Mouse (Mus musculus) CD4-positive helper T cell, adult 2 months (primary cell): ENCODE results near the gene Rxfp2.

Source experiments
- DNase-seq: peaks from one replicate; pipeline ENCODE4 v3.0.0-alpha.2; 2012; ENCODE audit warnings: low read depth, missing footprints, low spot score

The Rxfp2 gene

DNA sequence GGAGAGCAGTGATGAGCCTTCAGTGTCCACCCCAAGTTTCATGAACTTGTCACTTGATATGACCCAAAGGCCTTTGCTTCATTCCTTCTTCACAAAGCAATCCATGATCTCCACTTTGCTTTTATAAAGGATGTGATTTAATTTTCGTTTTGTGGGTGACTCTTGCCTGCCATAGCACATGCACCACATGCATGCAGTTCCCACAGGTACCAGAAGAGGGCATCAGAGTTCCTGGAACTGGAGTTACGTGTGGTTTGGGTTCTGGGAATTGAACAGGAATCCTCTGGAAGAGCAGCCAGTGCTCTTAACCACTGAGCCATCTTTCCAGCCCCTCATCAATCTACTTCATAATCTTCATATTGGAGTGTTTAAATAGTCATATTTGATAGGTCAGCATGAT is 26.1 kb downstream of the Rxfp2 start:
- DNase-seq: no peak

DNA sequence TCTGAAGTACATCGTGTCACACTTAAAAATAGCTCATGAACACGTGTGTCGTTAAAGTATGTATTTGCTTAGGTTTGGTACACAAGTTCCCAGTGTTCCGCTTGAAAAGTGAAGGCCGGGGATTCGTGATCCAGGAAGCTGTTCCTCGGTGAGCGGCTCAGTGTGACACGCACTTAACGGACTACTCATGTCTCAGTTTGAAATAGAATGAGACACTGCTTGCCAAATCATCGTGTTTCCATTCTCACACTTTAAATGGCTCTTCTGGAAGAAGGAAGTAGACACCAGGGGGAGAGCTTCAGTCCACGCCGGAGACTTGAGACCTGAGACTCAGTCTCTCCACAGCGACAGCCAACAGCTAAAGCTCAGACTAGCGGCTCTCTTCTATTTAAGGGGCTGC is 28.0 kb downstream of the Rxfp2 start:
- DNase-seq: no peak

DNA sequence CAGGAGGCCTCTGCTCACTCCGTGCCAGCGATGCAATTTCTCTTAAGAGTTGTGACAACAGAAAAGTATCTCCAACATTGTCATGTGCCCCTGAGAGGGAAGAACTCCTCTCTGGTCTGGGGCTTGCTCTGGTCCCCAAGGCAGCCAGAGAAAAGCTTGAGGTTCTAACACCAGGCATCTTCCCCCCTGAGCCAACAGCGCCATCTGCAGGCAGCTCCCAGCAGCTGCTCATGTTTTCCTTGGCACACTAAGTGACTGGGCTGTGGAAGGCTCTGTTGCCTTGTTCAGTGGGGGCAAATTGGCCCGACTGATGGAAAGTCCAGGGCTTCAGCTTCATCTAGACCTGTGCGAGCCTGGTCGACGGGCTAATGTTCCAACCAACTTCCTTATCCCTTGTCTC is 31.5 kb downstream of the Rxfp2 start:
- DNase-seq: no peak

DNA sequence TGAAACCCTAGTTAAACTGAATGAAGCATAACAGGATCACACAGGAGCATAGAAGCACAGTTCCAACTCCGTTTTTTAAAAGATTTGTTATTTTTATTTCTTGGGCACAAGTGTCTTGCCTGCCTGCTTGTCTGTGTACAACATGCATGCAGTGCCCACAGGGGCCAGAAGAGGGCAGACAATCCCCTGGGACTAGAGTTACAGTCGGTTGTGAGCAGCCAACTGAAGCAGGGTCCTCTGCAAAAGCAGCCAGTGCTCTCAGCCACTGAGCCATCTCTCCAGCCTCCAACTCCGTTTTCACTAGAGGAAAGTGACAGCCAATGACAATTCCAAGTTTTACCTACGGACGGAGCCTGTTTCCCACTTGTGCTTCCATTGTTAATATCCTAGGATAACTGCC is 33.4 kb downstream of the Rxfp2 start:
- no peak for DNase-seq

GRCm38 (mm10) chr5:150053294-150053693 is 34.8 kb downstream of the Rxfp2 start:
- DNase-seq: no peak

DNA sequence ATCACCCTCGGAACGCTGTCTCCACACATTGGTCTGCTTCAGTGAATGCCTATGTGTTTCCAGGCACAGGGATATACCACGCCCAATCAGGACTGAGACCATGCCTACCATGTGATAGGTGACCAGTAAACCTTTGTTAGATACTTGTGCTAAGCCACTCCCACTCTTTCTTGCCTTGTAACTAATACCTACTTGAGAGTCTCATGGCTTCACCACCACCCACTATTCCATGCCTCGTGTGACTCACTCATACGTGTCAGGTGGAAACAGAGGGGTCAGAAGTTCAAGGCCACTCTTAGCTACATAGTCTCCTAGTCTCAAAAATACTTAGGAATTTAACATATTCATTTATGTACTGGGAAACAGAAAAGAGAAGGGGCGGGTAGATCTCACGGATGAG is 35.5 kb downstream of the Rxfp2 start:
- no peak for DNase-seq

DNA sequence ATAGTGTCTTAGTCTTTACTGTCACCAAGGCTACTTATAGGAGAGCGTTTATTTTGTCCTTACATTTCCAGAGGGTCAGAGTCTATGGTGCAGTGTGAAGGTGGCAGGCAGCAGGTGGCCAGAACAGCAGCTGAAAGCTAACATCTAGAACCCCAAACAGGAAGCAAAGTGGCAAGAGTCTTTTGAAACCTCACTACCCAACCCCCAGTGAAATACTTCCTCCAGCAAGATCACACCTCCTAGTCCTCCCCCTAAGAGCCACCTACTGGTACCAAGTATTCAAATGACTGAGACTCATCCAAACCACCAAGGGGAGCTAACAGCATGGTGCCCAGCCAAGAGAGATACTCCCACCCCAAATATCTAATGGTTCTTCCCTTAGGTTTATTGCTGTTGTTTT is 36.8 kb downstream of the Rxfp2 start:
- no peak for DNase-seq

GRCm38 (mm10) chr5:150056056-150056455 is 37.6 kb downstream of the Rxfp2 start:
- no peak for DNase-seq

DNA sequence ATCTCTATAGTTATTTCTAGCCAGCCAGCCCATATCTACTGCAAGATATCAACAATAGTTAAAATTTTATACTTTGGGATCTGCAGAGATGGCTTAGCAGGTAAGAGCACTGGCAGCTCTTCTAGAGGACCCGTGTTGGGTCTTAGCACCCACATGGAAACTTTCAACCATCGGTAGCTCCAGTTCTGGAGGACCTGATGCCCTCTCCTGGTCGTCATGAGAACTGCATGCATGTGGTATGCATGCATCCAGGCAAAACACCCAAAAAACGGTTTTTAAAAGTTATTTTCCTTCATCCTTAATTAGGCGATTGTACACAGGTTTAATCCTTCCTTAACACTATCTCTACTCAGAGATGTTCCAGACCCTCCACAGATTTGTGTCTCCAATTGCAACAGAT is 40.4 kb downstream of the Rxfp2 start:
- DNase-seq: no peak

- no peak for DNase-seq
These were observed 41.0 kb downstream of the Rxfp2 start for GRCm38 (mm10) chr5:150059466-150059865.

DNA sequence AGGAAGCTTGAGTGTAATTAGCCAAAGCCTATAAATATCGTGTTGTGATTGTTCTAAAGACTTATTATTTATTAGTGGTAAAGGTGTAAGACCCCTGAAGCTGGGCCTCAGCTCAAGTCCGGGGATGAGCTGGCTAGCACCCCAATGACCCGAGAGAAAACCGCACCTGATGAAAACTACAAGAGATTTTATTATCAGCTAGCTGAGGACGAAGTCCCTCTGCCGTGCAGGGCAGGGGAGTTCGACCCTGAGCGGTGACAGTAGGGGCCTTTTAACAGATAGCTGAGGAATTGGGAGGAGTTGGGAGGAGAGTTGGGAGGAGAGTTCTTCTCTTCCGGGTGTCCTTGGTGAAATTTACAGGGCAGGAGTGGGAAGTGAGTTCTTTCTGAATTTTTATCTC is 42.6 kb downstream of the Rxfp2 start:
- no peak for DNase-seq

DNA sequence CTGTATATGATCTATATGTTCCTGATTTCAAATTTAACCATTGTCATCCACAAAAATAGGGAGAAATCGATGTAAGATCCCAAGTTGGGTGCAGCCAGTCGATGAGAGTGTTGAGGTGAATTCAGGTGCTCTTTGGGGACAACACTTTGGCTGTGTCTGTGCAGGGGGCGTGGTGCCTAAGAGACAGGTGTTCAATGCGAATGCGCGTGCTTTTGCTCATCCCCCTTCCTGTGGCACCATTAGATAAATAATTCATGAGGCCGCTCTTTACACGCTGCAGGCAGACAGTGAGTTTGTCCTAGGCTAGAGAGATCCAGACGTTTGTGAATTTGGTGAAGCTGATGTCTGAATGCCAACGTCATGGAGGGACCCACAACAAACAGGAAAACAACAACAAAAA is 45.8 kb downstream of the Rxfp2 start:
- DNase-seq: no peak

DNA sequence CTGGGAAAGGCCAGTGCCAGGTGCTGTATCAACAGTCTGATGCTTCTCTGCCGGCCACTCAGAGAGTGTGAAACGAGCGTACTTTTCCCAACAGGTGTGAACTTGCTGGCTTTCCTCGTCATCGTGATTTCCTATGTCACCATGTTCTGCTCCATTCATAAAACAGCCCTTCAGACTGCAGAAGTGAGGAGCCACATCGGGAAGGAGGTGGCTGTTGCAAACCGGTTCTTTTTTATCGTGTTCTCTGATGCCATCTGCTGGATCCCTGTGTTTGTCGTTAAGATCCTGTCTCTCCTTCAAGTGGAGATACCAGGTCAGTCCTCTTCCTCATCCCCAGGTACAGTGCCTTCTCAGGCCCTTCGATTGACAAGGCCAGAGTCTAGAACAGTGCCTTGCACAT is 51.6 kb downstream of the Rxfp2 start:
- DNase-seq: no peak

- no peak for DNase-seq
These were observed 53.3 kb downstream of the Rxfp2 start for GRCm38 (mm10) chr5:150071738-150072137.

GRCm38 (mm10) chr5:150079866-150080797 is 61.7 kb downstream of the Rxfp2 start:
- no peak for DNase-seq

DNA sequence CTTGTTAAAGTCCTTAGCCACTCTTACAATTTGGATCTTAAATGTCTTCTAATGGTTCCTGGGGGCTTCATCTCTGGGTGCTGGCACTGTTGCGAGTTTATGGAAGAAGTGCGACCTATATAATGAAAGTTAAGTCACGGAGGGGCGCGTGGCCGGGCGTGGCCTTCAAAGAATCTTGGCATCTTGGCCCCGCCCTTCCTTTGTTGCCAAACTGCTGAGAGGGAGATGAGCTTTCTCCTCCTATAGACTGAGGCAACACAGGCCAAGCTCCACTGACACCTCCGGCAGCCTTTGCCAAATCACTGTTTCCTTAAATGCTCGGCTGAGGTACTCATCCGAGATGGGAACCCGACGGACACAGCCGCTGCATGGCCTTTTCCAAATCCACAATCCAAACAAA is 64.2 kb downstream of the Rxfp2 start:
- no peak for DNase-seq

GRCm38 (mm10) chr5:150083190-150083589 is 64.7 kb downstream of the Rxfp2 start:
- DNase-seq: no peak

GRCm38 (mm10) chr5:150097620-150098019 is 79.1 kb downstream of the Rxfp2 start:
- DNase-seq: peak; percentile 52

DNA sequence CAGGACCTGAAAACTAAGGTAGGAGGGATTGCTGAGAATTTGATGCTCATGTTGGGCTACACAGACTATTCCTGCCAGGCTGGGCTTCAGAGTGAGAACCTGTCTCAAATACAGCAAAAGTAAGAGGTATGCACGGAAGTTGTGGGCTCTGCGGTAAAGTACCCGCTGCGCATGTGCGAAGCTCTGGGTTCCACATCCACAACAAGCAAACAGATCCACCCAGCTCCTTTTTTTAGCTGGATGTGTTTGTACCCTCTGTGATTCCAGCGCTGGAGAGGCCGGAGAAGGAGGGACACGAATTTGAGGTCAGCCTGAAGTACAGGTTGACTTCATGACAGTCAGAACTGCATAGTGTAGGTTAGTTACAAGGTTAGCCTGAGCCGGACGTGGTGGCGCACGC is 80.3 kb downstream of the Rxfp2 start:
- no peak for DNase-seq

- DNase-seq: no peak
These were observed 83.3 kb downstream of the Rxfp2 start for GRCm38 (mm10) chr5:150101789-150102188.

DNA sequence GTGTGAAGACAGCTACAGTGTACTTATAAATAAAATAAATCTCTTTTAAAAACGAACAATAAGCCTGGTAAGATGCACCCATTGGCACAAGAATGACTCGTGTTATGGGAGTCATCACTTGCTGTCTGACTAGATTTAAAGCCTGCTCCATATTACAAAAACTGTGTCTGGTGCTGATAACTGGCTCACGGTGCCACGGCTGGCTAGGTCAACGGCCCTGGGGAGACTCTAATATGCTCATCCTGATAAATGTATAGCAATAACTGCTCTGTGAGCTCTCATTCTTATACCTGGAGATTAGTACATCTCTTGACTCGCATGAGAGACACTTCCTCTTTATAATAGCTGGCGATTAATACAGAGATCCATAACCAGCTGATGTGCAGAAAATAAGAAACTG is 87.9 kb downstream of the Rxfp2 start:
- DNase-seq: no peak

GRCm38 (mm10) chr5:150111236-150111635 is 92.8 kb downstream of the Rxfp2 start:
- DNase-seq: no peak

DNA sequence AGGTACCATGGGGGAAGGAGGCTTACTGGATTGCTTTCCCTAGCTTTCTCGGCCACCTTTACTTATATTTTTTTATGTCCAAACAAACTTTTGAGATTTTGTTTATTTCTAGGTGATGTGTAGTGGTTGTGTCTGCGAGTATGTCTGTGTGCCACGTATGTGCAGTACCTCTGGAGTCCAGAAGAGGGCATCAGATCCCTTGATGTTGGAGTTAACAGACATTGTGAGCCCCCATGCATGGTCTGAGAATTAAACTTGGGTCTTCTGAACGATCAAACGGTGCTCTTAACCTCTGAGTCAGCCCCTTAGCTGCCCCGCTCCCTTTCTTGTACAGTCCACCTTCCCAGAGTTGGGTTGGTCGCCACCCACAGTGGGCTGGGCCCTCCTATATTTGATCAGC is 95.5 kb downstream of the Rxfp2 start:
- peak; percentile 28 for DNase-seq

DNA sequence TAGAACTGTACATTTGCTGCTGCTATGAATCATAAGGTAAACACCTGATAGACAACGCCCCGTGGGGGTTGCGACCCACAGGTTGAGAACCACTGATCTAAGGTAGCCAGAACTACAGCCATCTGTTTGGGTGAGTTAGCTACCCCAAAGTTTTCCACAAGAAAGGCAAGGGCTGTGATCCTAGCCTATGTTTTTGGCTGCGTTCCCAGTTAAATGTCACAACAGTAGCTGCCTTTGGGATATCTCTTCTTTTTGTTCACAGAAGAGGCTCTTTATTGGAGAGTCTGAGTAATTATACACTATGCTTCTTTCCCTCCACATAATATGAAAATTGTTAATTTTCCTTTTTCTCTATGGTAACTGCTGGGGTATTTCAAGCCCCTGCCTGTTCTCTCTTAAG is 96.3 kb downstream of the Rxfp2 start:
- no peak for DNase-seq
